Mouse (Mus musculus): ENCODE results near the gene Sec24d.
A peak's percentile ranks its signal among the peaks of the same experiment; 100 is the strongest.
"Not testable (repeated sequence)": the region's sequence is repeated elsewhere in the genome, so short reads cannot be mapped to it uniquely, and the experiment has no call there.

The Sec24d gene

DNA sequence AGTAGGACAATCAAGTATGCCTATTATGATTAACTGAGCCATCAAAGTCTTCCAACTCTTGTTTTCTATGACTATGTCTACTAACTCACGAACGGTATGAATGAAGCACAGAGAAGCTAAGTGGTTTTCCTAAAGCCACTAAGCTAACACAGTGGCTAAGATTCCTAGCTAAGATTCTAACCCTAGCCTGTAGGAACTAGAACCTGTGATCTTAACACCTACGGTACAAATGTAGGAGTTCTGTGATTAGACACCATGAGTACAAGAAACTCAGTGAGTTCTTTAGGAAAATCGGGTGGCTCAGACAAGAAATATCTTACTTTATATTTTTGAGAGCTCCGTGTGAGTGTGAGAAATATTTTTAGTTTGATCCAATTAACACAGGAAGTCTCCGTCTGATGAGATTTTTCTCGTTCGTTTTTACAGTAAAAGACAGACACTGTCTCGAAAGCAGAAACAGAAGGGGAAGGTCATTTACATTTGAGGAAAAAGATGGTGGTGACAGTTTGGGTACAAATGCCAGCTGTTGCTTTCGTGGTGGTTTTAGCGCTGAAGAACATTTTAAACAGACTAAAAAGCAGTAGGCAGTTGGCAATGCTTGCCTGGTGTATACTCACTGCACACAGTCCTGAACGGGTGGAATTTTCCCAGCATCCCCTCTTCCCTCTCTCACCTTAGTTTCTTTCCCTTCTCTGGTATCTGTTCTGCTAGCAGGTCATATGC lies 81.0 kb downstream of the Sec24d start:
- DNase-seq: no peak

DNA sequence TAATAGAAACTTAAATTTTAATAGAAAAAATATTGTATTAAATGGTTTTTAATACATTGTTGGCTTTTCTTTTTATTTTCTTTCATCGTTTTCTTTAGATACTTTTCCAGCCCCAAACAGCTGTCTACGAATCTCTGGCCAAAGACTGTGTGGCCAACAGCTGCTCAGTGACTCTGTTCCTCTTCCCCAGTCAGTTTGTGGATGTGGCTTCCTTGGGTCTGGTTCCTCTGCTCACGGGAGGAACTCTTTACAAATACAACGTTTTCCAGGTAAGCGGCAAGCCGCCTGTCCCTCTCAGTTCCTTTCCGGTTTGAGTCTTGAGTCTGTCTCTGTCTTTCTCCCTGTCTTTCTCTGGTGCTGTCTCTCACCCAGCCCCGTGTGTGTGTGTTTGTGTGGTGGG lies 83.3 kb downstream of the Sec24d start:
- DNase-seq: no peak

DNA sequence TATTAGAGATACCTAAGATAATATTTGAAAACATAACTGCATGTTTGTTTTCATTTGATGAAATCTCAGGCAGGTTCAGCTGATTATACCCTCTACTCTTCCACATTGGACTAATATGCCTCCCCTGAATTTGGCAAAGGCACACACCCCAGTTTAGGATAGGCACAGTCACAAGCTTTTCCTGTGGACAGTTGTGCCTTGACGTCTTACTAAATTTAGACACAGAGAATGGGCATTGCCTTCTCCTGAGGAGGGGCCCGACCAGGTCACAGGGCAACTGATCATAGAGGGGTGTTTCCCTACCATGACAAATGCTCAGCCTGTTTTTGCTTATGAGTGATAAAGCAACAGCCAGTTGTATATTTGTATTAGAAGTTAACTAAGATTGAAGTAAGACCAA lies 84.3 kb downstream of the Sec24d start:
- DNase-seq: no peak

DNA sequence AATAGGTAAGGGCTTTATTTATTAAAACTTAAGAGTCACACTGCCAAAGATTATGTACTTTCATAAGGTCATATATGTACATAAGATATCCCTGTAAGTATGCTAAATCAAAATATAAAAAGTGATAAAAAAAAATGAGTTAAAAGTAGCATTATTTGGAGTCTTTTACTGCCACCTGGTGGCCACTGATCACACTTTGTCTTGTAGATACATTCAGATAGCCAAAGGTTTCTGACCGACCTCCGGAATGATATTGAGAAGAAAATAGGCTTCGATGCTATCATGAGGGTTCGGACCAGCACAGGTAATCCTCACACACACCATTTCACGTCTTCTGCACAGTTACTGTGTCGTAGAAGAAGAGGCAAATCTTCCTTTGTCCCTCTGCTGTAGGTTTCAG lies 85.9 kb downstream of the Sec24d start:
- peak; percentile 35 for DNase-seq

DNA sequence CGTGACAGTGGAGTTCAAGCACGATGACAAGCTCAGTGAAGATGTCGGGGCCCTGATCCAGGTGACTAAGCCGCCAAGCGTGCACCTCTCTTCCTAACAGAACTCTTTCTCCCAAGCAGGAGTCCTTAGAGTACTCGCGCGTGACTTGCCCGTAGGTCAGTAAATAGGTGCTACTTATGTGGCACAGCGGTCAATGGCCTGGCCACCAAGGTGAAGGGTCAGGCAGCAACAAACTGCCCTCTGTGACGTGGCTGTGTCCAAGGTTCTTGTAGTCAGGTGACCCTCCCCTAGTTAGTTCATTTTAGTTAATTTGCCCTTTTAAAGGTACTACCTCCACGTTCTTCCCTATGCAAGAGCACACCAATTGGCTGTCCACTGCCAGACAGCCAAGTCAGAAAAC lies 86.4 kb downstream of the Sec24d start:
- DNase-seq: peak; percentile 21

DNA sequence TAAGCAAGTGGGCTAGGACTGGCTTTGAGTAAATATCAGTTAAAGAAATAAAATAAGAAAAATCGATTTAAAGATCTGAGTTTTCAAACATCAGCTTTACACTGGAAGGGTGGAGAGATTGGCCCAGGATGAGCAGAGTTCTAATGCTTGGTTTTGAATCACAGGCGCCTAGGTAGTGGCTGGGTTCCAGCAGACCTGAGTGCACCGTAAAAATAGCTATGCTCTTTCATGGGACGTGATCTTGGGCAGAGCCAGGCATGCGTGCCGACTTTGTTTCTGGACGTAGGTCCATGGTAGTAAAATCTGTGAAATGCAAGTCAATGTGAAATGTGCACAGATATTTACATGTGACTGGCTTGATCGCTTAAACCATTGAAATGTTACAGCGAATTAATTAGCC lies 87.1 kb downstream of the Sec24d start:
- DNase-seq: no peak

DNA sequence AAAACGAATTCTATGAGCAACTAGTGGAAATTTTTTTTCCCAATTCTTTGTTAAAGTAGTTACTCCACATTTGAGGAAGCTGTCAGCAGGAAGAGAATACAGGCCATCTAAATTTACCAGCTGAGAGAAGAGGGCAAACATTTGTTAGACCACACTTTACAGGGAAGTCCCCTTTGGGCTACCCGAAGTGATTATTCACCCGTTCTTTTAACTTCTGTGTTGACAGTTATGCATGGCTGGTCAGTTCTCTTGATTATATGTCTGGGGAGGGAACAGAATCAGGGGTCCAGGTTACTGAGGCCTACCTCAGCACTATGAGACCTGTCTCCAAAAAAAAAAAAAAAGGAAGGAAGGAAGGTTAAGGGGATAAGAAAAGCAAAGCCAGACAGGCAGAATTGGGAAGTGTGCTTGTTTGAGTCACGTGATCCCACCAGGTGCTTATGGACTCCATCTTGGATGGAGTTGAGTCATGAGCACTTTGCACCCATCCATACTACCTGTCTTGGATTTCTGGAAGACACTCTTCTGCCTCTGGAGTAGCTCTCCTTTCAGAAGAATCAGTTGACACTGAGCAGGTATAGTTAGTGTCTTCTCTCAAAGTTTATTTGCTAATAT lies 89.2 kb downstream of the Sec24d start:
- no peak for DNase-seq

DNA sequence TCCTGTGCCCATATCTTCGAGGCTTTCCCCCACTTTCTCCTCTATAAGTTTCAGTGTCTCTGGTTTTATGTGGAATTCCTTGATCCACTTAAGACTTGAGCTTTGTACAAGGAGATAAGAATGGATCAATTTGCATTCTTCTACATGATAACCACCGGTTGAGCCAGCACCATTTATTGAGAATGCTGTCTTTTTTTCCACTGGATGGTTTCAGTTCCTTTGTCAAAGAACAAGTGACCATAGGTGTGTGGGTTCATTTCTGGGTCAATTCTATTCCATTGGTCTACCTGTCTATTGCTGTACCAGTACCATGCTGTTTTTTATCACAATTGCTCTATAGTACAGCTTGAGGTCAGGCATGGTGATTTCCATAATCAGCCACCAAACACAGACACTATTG lies 99.6 kb downstream of the Sec24d start:
- not testable (repeated sequence) for DNase-seq

DNA sequence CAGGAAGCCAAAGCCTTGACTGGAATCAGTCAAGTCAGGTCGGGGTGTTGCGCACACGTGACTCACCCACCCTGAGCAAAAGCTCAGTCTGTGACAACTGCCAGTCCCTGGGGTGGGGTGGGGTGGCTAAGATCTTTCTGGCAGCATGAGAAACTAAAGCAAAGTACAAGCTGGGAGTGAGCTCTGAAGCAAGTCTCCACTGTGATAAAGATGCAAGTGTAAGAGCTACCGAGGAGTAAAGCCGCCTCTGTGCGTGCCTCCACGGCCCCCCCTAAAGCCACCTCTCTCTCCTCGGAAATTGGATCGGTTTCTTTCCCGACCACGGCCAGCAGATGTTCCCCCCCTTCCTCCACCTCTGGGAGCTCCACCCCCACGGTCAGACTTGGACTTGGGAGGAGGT lies 101.9 kb downstream of the Sec24d start:
- DNase-seq: no peak

DNA sequence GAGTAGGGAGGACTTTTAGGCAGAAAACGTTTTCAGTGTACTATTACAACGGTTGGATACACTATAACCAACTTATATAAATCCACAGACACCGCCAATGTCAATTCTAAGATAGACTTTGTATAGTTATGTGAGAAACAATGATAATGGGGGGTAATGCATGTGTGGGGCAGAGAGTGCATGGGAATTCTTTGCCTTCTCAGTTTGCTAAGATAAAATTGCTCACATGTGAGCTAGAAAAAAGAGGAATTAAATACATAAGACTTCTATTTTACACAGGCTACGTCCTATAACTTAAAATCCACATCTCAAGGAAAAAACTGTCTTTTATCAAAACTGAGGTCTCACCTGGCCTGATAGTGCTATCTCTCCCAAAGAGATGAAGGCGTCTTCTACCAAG lies 103.7 kb downstream of the Sec24d start:
- no peak for DNase-seq

DNA sequence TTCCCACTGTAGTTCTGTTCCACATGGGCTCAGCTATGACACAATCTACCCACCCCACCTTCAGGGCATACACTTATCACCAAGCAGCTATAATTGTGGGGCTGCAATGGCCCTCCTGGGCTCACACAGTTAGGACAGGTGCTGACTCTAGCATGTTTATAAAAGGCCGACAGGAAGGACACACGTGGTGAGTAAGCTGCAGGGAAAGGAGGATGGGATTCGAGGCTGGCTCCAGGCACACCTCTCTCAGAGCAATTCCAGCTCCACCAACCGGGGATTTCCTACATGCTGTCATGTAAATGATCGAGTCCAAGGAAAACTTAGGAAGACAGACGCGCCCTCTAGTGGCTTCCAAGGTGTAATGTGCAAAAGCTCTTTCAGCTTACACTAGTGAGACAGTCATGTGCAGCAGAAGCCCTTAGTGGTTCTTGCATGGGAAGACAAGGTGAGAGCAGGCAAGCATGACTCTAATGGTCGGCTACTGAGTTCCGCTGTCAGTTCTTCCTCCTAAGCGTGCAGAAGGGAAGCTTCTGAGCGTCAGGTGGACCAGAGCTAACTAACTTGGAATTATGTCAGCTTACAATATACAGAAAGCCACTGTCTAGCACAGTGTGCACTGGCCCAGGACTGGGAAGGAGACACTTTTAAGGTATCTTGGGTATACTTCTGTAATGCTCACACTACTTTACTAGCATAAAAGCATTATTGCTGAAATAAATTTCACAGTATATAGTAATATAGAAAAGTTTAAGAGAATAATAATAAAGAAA lies 104.7 kb downstream of the Sec24d start:
- peak; percentile 69 for DNase-seq

DNA sequence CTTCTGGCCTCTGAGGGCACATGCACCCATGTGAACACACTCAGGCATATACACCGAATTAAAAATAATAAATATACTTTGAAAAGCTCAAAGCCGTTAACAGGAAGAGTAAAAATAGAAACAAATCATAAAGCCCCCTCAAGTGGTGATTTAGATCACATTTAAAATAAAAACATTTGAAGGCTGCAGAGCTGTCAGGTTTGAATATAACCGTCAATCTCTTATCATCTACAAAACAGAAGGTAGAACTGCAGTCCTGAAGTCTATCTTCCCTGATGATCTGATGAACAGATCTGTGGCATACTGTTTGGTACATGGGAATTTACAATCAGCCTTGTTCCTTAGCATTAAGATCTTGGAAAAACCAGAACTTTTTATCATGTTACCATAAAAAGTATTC lies 109.3 kb downstream of the Sec24d start:
- DNase-seq: no peak

DNA sequence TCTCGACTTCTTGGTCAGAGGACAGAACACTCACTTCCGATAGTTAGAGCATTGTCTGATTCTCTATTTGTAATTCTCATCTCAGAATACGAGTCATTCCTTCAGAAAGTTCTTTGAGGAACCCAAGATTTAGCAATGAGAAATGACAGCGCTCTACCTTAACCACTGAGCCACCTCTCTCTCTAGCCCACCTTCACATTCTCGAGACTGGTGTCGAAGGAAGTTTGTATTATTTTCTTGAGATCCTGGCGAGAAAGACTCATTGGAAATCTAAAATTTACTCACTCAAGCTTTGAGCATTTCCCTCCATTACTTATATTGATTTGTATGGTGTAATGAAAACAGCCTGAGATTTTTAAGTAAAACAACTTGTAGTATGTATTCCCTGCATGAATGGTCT lies 117.2 kb downstream of the Sec24d start:
- no peak for DNase-seq

DNA sequence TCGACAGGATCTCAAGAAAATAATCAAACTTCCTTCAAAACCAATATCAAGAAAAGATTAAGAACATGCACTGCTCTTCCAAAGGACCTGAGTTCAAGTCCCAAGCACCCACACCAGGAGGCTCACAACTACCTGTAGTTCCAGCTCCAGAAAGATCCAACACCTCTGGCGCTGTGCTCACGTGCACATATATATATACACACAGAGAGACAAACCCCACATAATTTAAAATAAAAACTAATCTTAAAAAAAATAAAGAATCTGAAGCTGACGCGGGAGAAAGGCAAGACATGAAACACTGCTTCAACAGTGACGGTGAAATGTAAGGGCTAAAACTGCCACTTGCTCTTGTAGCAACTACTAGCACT lies 117.8 kb downstream of the Sec24d start:
- DNase-seq: no peak

DNA sequence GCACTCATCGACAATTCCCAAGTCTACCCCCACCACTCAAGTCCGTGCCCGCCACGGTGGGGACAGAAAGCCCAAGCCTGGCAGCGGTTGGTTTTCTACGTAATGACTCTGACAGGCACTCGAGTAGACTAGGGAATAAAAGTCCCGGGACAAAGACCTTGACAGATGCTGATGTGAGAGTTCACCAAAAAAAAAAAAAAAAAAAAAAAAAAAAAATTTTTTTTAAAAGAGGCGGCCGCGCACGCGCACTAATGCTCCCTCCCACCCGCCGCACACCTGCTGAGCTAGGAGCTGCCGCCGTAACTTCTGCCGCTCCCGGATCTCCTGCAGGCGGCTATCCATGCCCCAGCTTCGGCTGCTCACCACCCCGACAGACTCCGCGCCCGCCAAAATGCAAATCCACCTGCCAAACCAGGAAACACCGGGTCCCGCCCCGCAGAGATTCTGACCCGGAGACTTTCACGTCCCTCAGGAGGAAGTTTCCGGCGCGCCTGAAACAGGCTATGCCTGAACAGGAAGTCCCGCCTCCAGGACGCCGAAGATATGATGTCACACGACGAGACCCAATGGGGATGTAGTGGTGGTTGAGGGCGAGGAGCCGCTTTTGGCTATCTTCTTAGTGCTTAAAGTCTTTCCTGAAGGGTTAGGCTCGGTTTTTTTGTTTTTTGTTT lies 118.4 kb downstream of the Sec24d start, which contains the start of gene Mettl14:
Gene Mettl14 (minus strand): TSS at position 623 of the 671 bp plus-strand sequence.
- peak; percentile 95 for DNase-seq

DNA sequence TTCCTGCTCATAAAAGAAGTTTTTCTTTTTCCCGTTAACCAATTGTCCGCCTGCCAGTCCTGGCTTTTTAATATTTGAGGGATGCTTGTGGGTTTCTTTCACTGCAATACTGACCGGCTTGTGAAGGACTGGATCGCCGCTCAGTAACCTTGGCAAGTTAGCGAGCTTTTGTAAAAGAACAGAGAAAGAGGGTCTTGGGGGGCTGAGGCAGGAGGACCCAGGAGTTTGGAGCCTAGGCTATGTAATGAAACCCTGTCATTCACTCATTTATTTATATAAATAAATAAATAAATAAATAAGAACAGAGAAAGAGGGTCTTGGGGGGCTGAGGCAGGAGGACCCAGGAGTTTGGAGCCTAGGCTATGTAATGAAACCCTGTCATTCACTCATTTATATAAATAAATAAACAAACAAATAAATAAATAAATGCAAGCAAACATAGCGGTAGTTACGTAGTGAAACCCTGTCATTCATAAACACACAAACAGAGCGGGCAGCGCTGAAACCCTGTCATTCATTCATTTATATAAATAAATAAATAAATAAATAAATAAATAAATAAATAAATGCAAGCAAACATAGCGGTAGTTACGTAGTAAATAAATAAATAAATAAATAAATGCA lies 119.0 kb downstream of the Sec24d start:
- DNase-seq: peak; percentile 6

DNA sequence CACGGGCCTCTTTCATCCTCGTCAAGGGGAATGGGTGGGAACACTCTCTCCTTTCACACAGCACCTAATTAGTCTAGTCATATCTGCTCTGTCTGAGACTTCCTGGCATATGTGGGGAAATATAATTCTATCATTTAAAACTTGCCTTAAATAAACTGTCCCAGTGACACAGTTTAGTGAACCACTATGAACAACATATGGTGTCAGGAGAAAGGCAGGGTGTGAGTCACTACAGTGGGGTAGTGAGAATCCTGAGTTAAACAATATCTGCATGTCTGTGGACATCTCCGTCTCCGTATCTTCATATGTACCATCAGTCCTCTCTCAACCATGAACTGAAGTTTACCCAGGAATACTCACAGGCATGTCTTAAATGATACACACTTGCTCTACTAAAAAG lies 123.9 kb downstream of the Sec24d start:
- no peak for DNase-seq

DNA sequence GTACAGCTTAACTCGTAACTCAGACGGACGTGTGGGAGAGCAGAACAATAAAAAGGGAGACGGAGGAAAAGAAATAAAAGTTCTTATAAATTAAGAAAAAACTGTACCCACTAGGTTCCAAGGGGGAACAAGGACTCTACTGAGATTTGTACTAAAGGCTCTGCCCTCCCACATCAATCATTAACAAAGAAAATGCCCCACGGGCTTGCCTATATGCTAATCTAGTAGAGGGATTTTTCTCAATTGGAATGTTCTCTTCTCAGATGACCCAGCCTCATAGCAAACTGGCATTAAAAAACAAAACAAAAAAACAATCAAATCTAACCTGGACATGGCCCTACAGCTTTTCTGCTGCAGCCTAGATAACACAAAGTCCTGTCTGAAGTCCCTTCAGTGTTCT lies 128.4 kb downstream of the Sec24d start:
- DNase-seq: peak; percentile 33

DNA sequence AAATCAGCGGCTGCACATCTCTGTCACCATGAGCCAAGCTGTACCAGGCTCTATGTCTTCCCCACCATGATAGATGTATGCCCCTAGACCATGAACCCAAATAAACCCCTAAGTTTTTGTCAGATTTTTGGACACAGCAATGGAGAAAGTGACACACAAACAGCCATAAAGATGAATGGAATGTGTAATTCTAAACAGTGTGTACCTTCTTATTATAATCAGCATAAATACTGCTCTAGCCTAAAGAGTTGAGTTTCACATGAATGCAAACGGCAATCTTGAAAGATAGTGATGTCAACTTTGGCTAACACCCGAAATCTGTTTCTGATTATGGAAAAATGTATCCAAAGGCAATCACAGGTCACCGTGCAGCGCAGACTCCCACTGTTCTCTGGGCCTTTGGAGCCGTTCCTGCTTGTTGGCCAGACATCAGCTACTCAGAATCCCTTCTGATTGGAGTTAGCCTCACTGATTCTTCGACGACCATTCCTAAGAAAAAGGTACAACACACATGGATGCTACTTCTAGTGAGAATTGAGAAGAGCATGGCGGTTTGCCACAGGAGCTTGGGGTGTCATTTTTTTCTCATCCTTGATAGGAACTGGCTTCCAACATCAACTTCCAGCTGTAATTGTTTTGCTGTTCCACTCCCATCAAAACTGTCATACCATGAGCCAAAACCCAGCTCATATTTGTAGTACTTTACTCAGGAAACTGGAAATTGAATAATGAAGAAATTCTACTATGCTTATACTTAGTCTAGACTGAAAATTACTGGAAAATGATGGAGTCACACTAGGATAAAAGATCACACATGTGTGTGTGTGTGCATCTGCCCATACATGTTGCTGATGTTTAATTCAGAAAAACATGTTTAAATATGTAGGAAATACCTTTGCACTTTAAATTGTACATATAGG lies 130.6 kb downstream of the Sec24d start:
- no peak for DNase-seq

DNA sequence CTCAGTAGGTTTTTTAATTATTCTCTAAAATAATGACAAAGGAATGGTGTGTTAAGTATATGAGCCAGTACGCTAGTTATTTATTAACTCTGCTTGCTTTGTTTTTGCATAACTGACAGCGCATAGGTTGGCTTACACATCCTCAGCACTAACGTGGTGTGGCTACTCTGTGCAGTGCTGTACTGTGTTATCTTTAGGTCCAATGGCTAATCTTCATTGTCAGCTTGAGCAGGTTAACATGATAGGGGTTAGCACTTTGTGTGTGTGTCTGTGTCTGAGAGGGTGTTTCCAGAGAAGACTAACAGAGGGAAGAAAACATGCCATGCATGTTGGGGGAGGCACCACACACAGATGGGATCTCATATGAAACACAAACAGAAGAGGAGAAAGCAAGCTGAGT lies 137.7 kb downstream of the Sec24d start:
- DNase-seq: no peak

DNA sequence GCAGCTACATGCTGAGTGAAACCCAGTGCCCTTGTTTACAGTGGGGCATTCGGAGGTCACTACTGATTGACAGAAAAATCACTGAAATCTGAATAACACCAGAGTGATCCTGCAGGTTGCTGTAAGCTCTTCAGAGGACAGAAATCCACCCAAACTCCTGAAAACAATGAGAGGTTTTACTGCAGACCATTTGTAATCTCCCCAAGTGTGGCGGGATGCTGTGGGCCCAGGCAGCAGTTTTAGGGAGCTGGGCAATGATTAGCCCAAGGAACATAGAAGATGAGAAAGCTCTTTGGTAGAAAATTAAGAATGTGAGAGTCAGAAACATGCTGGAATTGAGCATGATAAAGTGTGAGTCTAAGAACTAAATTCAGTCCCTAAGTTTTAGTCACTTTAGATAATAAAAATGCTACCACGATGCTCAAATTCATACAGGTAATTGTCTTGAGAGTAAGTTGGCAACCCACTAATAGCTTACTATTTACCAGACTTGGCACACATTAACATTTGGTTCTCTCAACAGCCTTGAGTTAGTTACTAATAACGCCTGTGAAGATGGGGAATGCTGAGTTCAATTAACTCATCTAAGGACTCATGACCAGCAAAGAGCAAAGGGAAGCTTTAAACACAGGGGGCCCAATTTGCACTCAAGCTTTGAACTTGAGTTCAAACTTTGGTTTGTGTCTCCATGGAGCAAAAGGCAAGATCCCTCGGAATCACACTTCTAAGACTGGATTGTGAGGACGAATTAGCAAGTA lies 144.7 kb downstream of the Sec24d start:
- DNase-seq: no peak
